Mouse (Mus musculus) liver, embryonic 15.5 days (tissue): Measurements from ENCODE around the gene Phf13. TPM values are rescaled to one million over a fixed set of nuclear protein-coding genes. Genes with fewer than 3 reads are reported as not detected.

ENCODE experiments used
- ATAC-seq: fragments of 200-750 bp; cut with Nextera tagmentation; 2 replicates; pipeline ENCODE4 v1.8.0; 2017; ENCODE audit warnings: moderate number of reproducible peaks, mild to moderate bottlenecking, moderate library complexity; ENCODE audit not compliant: insufficient read depth
- H3K27ac ChIP-seq: fragments of 300-500 bp; sonication (generic); replicated peaks from 2 replicates; pipeline ENCODE4 v1.5.1; 2015; ENCODE audit warnings: mild to moderate bottlenecking, inconsistent platforms
- H3K27me3 ChIP-seq: fragments of 300-500 bp; sonication (generic); 2 replicates; pipeline ENCODE4 v1.6.1; 2015; ENCODE audit warnings: mild to moderate bottlenecking, inconsistent platforms
- H3K36me3 ChIP-seq: fragments of 300-500 bp; sonication (generic); replicated peaks from 2 replicates; pipeline ENCODE4 v1.6.1; 2015; ENCODE audit warnings: moderate library complexity, mild to moderate bottlenecking, inconsistent platforms
- H3K4me1 ChIP-seq: fragments of 300-500 bp; sonication (generic); replicated peaks from 2 replicates; pipeline ENCODE4 v1.6.1; 2015; ENCODE audit warnings: inconsistent platforms
- H3K4me2 ChIP-seq: fragments of 300-500 bp; sonication (generic); 2 replicates; pipeline ENCODE4 v1.6.1; 2015; ENCODE audit warnings: moderate library complexity, mild to moderate bottlenecking, inconsistent platforms
- H3K4me3 ChIP-seq: fragments of 300-500 bp; sonication (generic); replicated peaks from 2 replicates; pipeline ENCODE4 v1.5.1; 2015; ENCODE audit warnings: mild to moderate bottlenecking, inconsistent platforms
- H3K9ac ChIP-seq: fragments of 300-500 bp; sonication (generic); 2 replicates; pipeline ENCODE4 v1.6.1; 2015; ENCODE audit warnings: moderate library complexity, mild to moderate bottlenecking, inconsistent platforms
- H3K9me3 ChIP-seq: fragments of 300-500 bp; sonication (generic); replicated peaks from 2 replicates; pipeline ENCODE4 v1.6.1; 2016; ENCODE audit warnings: inconsistent platforms
- WGBS: fragments of 180-500 bp; shearing (Covaris S2); methylation state at CpG from one replicate; pipeline ENCODE4 v1.1.7; 2015; ENCODE audit warnings: mixed read lengths; ENCODE audit not compliant: insufficient replicate concordance; 5-methylcytosine and 5-hydroxymethylcytosine counted together
- polyA plus RNA-seq: library from polyadenylated mRNA; unstranded; fragments of >200 nt; fragmentation: Nextera tagmentation; extraction: Ambion mirVana; gene quantifications from 2 replicates; pipeline ENCODE4 v1.2.1, GENCODE M21; 2015

The Phf13 gene
- polyA plus RNA-seq, 1 experiment from 2014 or later, result 5.1 TPM

DNA sequence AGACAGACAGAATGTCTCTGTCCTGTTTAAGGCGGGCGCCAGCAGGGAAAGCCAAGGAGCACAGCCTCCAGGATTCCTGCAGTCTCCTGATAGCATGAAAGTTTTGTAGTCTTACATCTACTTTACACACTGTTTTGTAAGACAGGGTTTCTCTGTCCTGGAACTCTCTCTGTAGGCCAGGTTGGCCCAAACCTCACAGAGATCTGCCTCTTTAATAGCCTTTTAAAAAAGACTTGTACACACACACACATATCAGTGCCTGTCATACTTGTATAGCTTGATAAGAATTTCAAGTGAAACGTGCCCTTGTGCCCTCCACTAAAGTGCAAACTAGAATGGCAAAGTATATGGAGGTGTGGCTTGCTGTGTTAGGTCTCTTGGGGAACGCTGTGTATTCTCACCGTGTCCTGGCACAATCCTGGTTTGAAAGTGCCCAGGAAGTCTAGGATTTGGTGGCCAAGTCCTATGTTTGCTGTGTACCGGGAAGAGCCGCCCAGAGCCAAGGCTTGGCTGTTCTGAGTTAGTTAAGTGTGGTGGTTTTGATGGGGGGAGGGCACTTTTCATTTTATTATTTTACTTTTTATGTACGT is 15.2 kb upstream of the Phf13 start:
- Histone ChIP-seq H3K36me3 (peaks cover 36% of the 10 kb centered on the region), H3K4me2 (peak overlapping the region; percentile 100), H3K4me1 (peaks cover 70% of the 10 kb centered on the region), H3K27ac (peak overlapping the region; percentile 86), H3K9ac (peak overlapping the region; percentile 73), H3K9me3 (no peaks in the 10 kb centered on the region), H3K27me3 (peaks cover 25% of the 10 kb centered on the region), H3K4me3 (peak overlapping the region; percentile 81)
- WGBS, result 56% methylated on average over 8 of the region's 8 CpGs
- ATAC-seq, result peak; percentile 11

DNA sequence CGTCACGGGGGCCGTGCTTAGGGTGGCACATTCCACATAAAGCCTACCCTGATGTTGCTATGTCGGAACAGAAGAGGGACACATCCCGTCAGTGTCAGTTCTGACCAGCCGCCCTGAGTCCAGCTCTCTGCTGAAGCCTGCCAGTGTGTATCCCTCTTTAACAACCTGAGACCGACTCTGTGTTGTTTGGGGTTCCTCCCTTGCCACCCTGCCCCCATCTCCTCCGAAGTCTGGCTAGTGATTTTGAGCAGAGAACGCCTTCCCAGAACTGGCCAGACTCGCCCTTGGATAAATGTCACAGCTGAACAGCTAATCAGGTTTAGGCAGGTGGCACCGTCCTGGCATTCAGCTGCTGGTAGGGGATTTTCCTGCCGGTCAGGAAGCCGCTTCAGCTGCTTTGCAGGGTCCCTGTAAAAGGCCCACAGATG is 14.7 kb upstream of the Phf13 start:
- ATAC-seq, result peak; percentile 41
- Histone ChIP-seq H3K27me3 (peaks cover 27% of the 10 kb centered on the region), H3K4me1 (peaks cover 70% of the 10 kb centered on the region), H3K4me2 (peak overlapping the region; percentile 100), H3K27ac (peak overlapping the region; percentile 86), H3K36me3 (peaks cover 31% of the 10 kb centered on the region), H3K9me3 (no peaks in the 10 kb centered on the region), H3K9ac (peak overlapping the region; percentile 73), H3K4me3 (peak overlapping the region; percentile 81)
- WGBS, result 6% methylated on average over 13 of the region's 13 CpGs

DNA sequence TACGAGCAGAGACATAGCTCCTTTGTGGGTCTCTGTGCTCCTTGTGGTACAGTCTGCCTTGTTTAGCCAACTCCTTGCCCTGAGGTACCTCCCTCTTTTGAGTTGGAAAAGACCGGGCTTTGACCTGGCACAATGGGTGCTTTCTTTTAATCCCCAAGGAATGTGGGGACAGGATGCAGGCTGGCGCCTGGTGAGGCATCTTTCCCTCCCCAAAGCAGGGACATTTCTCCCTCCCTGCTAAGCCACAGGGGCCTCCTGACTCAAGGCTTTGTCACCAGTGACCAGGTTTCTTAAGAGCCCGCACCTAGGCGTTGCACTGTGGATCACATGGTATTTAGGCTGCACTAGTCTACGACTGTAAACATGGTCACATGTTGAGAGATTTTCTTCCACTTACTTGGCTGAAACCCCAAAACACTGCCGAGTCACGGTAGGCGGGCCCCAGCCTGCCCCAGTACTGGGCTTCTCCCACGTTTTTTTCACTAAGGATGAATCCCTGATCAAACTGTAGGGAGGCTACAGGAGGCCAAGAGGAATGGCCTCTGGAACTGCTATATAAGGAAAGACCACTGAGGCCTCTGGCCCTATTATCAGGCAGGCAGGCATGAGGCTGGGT is 14.1 kb upstream of the Phf13 start:
- WGBS, result 2% methylated on average over 10 of the region's 10 CpGs

DNA sequence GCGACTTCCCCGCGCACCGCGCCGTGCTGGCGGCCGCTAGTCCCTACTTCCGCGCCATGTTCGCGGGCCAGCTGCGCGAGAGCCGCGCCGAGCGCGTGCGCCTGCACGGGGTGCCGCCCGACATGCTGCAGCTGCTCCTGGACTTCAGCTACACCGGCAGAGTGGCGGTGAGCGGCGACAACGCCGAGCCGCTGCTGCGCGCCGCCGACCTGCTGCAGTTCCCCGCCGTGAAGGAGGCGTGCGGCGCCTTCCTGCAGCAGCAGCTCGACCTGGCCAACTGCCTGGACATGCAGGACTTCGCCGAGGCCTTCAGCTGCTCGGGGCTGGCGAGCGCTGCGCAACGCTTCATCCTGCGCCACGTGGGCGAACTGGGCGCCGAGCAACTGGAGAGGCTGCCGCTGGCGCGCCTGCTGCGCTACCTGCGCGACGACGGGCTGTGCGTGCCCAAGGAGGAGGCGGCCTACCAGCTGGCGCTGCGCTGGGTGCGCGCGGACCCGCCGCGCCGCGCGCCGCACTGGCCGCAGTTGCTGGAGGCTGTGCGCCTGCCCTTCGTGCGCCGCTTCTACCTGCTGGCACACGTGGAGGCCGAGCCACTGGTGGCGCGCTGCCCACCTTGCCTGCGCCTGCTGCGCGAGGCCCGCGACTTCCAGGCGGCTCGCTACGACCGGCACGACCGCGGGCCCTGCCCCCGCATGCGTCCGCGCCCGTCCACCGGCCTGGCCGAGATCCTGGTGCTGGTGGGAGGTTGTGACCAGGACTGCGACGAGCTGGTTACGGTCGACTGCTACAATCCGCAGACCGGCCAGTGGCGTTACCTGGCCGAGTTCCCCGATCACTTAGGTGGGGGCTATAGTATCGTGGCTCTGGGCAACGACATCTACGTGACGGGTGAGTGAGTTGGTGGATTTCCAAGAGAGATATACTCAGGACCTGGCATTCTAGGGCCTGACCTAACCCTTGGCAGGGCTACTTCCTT is 13.3 kb upstream of the Phf13 start:
- Histone ChIP-seq H3K4me1 (peaks cover 70% of the 10 kb centered on the region), H3K27ac (peak overlapping the region; percentile 86), H3K27me3 (peaks cover 27% of the 10 kb centered on the region), H3K36me3 (peaks cover 17% of the 10 kb centered on the region), H3K4me3 (peak overlapping the region; percentile 81), H3K9ac (peak overlapping the region; percentile 73), H3K9me3 (no peaks in the 10 kb centered on the region), H3K4me2 (peak overlapping the region; percentile 100)
- WGBS, result under 1% methylated on average over 115 of the region's 115 CpGs
- peak; percentile 47 for ATAC-seq

More for the DNA sequence above, 14.1 kb upstream of the Phf13 start:
- Histone ChIP-seq H3K9ac (peak overlapping the region; percentile 73), H3K4me3 (peak overlapping the region; percentile 81), H3K36me3 (peaks cover 26% of the 10 kb centered on the region), H3K27me3 (peaks cover 27% of the 10 kb centered on the region), H3K4me1 (peaks cover 70% of the 10 kb centered on the region), H3K9me3 (no peaks in the 10 kb centered on the region), H3K27ac (peak overlapping the region; percentile 86), H3K4me2 (peak overlapping the region; percentile 100)
- ATAC-seq, result peak; percentile 65

DNA sequence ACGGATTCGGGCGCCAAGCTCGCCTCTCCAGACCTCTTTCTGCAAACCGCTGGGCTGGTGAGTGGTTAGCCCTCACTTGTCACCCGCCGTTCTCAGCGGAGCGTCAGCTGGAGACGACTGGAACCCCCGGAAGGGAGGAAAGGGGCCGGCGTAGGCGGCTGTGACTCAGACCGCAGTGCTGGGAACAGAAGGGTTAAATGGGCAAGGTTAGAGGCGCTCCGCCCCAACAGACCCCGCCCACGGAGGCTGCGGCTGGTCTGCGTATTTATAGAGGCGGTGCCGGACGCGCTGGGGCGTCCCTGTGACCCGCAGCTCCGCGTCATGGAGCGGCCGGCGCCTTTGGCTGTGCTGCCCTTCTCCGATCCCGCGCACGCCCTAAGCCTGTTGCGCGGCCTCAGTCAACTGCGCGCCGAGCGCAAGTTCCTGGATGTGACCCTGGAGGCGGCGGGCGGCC is 12.6 kb upstream of the Phf13 start, which contains the start of gene Klhl21:
Gene Klhl21, plus strand, starts transcription at position 182 of the 454 bp plus-strand sequence.
- Histone ChIP-seq H3K4me1 (peaks cover 67% of the 10 kb centered on the region), H3K36me3 (peaks cover 11% of the 10 kb centered on the region), H3K9me3 (no peaks in the 10 kb centered on the region), H3K27me3 (peaks cover 27% of the 10 kb centered on the region), H3K4me2 (peak within 1 kb of the TSS; percentile 100), H3K4me3 (peak within 1 kb of the TSS; percentile 81), H3K27ac (peak within 1 kb of the TSS; percentile 86), H3K9ac (peak within 1 kb of the TSS; percentile 73)
- under 1% methylated on average over 45 of the region's 45 CpGs for WGBS
- ATAC-seq, result peak; percentile 82

DNA sequence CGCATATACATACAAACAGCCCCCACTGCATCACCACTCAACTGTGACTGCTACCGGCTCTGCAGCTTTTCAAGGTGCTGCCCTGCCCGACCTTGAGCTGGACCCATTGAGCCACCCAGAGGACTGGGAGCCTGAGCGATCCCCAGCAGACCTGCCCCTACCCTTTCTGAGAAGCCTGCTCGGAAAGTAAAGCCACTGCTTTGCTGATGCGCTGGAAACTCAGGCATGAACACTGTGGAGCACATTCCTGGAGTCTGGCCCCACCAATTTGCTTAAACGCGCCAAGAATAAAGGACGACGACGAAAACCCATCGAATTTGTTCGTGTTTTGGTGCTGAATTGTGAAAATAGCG is 12.1 kb upstream of the Phf13 start:
- H3K4me2 ChIP-seq, result peak overlapping the region; percentile 100
- peaks cover 8% of the 10 kb centered on the region for H3K36me3 ChIP-seq
- peak overlapping the region; percentile 81 for H3K4me3 ChIP-seq
- no peak for ATAC-seq
- peaks cover 62% of the 10 kb centered on the region for H3K4me1 ChIP-seq
- 2% methylated on average over 14 of the region's 14 CpGs for WGBS
- peak overlapping the region; percentile 59 for H3K27ac ChIP-seq
- peak overlapping the region; percentile 73 for H3K9ac ChIP-seq
- no peaks in the 10 kb centered on the region for H3K9me3 ChIP-seq
- H3K27me3 ChIP-seq, result peaks cover 27% of the 10 kb centered on the region

DNA sequence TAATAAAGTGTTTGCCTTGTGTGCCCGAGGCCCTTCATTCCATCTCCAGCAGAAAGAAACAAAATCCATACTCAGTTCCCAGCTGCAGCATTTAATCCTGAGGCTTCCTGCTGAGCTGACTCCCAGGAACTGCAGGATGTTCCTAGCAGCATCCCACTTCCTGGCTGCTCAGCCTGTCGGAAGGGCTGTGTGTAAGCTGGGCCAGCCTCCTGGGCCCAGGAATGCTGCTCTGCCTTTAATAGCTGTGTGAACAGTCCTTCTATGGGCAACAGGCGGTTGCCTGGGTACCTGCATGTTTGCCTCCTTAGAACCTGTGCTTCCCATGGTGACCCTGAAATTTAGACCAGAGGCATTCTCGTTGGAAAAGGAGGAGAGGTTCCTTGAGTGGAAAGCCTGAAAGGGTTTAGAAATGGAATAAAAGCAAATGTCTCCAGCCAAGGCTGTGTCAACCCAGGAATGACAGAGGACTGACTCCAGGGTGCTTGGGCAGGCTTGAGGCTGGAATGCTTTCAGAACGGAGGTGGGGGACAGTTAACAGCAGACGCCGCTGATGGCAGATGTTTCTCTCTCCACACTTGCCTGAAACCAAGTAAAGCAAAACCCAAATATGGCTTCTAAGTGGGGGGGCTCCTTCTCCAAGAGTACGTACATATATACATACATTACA is 11.6 kb upstream of the Phf13 start:
- peaks cover 27% of the 10 kb centered on the region for H3K27me3 ChIP-seq
- peaks cover 8% of the 10 kb centered on the region for H3K36me3 ChIP-seq
- peak overlapping the region; percentile 100 for H3K4me2 ChIP-seq
- H3K4me3 ChIP-seq, result peak overlapping the region; percentile 81
- H3K9me3 ChIP-seq, result no peaks in the 10 kb centered on the region
- peaks cover 57% of the 10 kb centered on the region for H3K4me1 ChIP-seq
- 29% methylated on average over 8 of the region's 8 CpGs for WGBS
- no peak overlapping the region for H3K9ac ChIP-seq
- no peak overlapping the region for H3K27ac ChIP-seq
- no peak for ATAC-seq

DNA sequence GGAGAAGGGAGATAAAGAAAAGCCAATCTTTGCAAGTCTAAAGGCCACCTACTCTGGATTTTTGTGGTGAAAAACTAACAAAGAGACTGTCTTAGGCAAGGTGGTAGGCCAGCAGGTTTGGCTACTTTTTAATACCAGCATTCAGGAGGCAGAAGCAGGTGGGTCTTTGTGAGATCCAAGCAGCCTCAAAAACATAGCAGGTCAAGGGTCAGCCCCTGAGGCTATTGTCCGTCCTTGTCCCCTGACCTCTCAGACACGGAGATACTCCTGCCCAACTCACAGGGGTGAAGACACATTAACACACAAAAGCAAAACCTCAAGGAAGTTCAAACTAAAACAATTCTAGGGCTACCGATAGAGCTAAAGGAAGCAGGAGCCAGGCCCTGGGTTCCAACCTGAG is 10.8 kb upstream of the Phf13 start:
- H3K4me3 ChIP-seq, result no peak overlapping the region
- H3K27ac ChIP-seq, result no peak overlapping the region
- 53% methylated on average over 3 of the region's 3 CpGs for WGBS
- H3K4me2 ChIP-seq, result no peak overlapping the region
- no peaks in the 10 kb centered on the region for H3K9me3 ChIP-seq
- peaks cover 27% of the 10 kb centered on the region for H3K27me3 ChIP-seq
- H3K36me3 ChIP-seq, result no peaks in the 10 kb centered on the region
- H3K9ac ChIP-seq, result no peak overlapping the region
- H3K4me1 ChIP-seq, result peaks cover 50% of the 10 kb centered on the region
- no peak for ATAC-seq

DNA sequence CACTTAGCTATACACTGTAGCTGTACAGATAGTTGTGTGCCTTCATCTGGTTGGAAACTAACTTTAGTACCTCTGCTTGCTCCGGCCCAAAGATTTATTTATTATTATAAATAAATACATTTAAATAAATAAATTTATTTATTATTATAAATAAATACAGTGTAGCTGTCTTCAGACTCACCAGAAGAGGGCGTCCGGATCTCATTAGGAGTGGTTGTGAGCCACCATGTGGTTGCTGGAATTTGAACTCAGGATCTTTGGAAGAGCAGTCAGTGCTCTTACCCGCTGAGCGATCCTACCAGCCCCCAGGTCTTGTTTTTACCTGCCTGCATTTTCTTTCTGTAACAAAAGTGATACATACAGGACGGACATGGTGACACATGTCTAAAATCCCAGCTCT is 10.1 kb upstream of the Phf13 start:
- Histone ChIP-seq H3K27ac (no peak overlapping the region), H3K4me1 (peaks cover 44% of the 10 kb centered on the region), H3K9ac (no peak overlapping the region), H3K4me3 (no peak overlapping the region), H3K9me3 (no peaks in the 10 kb centered on the region), H3K4me2 (no peak overlapping the region), H3K36me3 (no peaks in the 10 kb centered on the region), H3K27me3 (peaks cover 27% of the 10 kb centered on the region)
- no peak for ATAC-seq
- 53% methylated on average over 6 of the region's 6 CpGs for WGBS

DNA sequence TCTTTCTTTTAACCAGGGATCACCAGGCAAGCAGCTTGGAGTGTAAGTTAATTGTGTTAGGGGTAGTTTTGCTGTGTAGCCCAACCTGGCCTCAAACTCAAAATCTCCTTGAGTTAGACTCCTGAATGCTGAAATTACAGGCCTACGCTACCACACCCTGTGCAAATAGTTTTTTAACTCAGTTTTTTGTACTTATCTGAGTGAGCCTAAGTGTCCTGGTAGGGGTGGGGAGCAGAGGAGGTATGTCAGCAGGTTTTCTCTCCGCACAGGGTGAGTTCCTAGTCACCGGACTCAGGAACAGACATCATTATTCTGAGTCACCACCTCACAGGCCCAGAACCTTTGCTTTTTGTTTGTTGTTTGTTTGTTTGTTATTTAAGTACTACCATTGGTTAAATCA is 6.0 kb upstream of the Phf13 start:
- no peak overlapping the region for H3K4me2 ChIP-seq
- H3K27ac ChIP-seq, result no peak overlapping the region
- no peak overlapping the region for H3K4me3 ChIP-seq
- H3K4me1 ChIP-seq, result peaks cover 20% of the 10 kb centered on the region
- no peaks in the 10 kb centered on the region for H3K36me3 ChIP-seq
- WGBS, result 64% methylated on average over 3 of the region's 3 CpGs
- ATAC-seq, result no peak
- peaks cover 9% of the 10 kb centered on the region for H3K27me3 ChIP-seq
- no peak overlapping the region for H3K9ac ChIP-seq
- H3K9me3 ChIP-seq, result no peaks in the 10 kb centered on the region
